Mouse (Mus musculus) small intestine, adult 2 months (tissue): ENCODE measurements around the gene Olfr1056. TPM values are rescaled to one million over a fixed set of nuclear protein-coding genes. Genes with fewer than 3 reads are reported as not detected.
"Not testable (repeated sequence)": the region's sequence is repeated elsewhere in the genome, so short reads cannot be mapped to it uniquely, and the experiment has no call there.

ENCODE experiments used
- H3K27ac ChIP-seq: fragments of 200-500 bp; 2 replicates; pipeline ENCODE4 v1.5.1; 2012; ENCODE audit warnings: low read depth, low read length, control low read depth, inconsistent platforms; ENCODE audit not compliant: insufficient read depth
- H3K27me3 ChIP-seq: fragments of 200-500 bp; 2 replicates; pipeline ENCODE4 v1.6.1; 2012; ENCODE audit warnings: mild to moderate bottlenecking, moderate library complexity, low read length, inconsistent platforms; ENCODE audit not compliant: control insufficient read depth, insufficient read depth
- H3K36me3 ChIP-seq: fragments of 200-500 bp; 2 replicates; pipeline ENCODE4 v1.6.1; 2012; ENCODE audit warnings: mild to moderate bottlenecking, low read length, control low read depth, inconsistent platforms; ENCODE audit not compliant: control insufficient read depth, insufficient read depth
- H3K4me1 ChIP-seq: fragments of 200-500 bp; 2 replicates; pipeline ENCODE4 v1.6.1; 2012; ENCODE audit warnings: low read length, inconsistent platforms, mixed read lengths; ENCODE audit not compliant: control insufficient read depth, insufficient read depth, insufficient read length
- H3K4me3 ChIP-seq: fragments of 200-500 bp; 2 replicates; pipeline ENCODE4 v1.5.1; 2012; ENCODE audit warnings: low read depth, mild to moderate bottlenecking, control low read depth, inconsistent platforms, low read length, moderate library complexity
- CTCF ChIP-seq: fragments of 200-500 bp; IDR thresholded peaks from 2 replicates; pipeline ENCODE4 v1.5.1; 2012; ENCODE audit warnings: low read depth, mild to moderate bottlenecking, control low read depth, inconsistent platforms, low read length, moderate library complexity, mixed read lengths; ENCODE audit not compliant: insufficient replicate concordance, insufficient read length; ENCODE audit errors: extremely low read depth
- POLR2A ChIP-seq: fragments of 200-500 bp; IDR thresholded peaks from 2 replicates; pipeline ENCODE4 v1.6.1; 2012; ENCODE audit warnings: low read depth, mild to moderate bottlenecking, control low read depth, inconsistent platforms, low read length, moderate library complexity
- WGBS: fragments of 180-500 bp; shearing (Covaris S2); methylation state at CpG from one replicate; pipeline ENCODE4 v1.1.7; 2018; 5-methylcytosine and 5-hydroxymethylcytosine counted together
- polyA plus RNA-seq: library from polyadenylated mRNA; depleted of rRNA; stranded (reverse); fragments of >200 nt; gene quantifications from 2 replicates; pipeline ENCODE4 v1.2.3, GENCODE M21; 2012; rRNA removed

Olfr1056 gene
- not detected in 2 replicates for polyA plus RNA-seq

- no peaks in the 10 kb centered on the region for H3K36me3 ChIP-seq
- no peak within 1 kb of the TSS for H3K4me3 ChIP-seq
- no peaks in the 10 kb centered on the region for H3K4me1 ChIP-seq
- H3K27me3 ChIP-seq, result no peaks in the 10 kb centered on the region
- TF ChIP-seq CTCF (no peak), POLR2A (no peak)
- H3K27ac ChIP-seq, result no peak within 1 kb of the TSS
Measured at GRCm38 (mm10) chr2:86362369-86362768, at the start of gene Olfr1056. Gene Olfr1056 (minus strand): TSS chr2:86362469.

- Histone ChIP-seq H3K4me1 (no peaks in the 10 kb centered on the region), H3K27me3 (no peaks in the 10 kb centered on the region), H3K27ac (no peak overlapping the region), H3K36me3 (no peaks in the 10 kb centered on the region), H3K4me3 (no peak overlapping the region)
- 67% methylated on average over 2 of the region's 2 CpGs for WGBS
- no peak for TF ChIP-seq POLR2A
- TF ChIP-seq CTCF, result no peak
Measured at GRCm38 (mm10) chr2:86395114-86395513, 32.8 kb upstream of the Olfr1056 start.

- not testable (repeated sequence) for H3K27ac ChIP-seq, H3K4me1 ChIP-seq, H3K4me3 ChIP-seq, H3K27me3 ChIP-seq, H3K36me3 ChIP-seq
Measured at GRCm38 (mm10) chr2:86388461-86388860, 26.2 kb upstream of the Olfr1056 start, which contains the start of gene Olfr1058. Gene Olfr1058 (minus strand): TSS chr2:86388561.

GRCm38 (mm10) chr2:86378293-86378692 lies 16.0 kb upstream of the Olfr1056 start, which contains the start of gene Olfr1057:
Gene Olfr1057 (minus strand): TSS chr2:86378393.
- Histone ChIP-seq H3K4me3 (no peak within 1 kb of the TSS), H3K27ac (no peak within 1 kb of the TSS), H3K4me1 (no peaks in the 10 kb centered on the region), H3K27me3 (no peaks in the 10 kb centered on the region), H3K36me3 (no peaks in the 10 kb centered on the region)
- no peak for TF ChIP-seq CTCF
- no peak for TF ChIP-seq POLR2A

GRCm38 (mm10) chr2:86366342-86366741 lies 4.1 kb upstream of the Olfr1056 start:
- H3K4me1 ChIP-seq, H3K36me3 ChIP-seq, H3K27ac ChIP-seq, H3K27me3 ChIP-seq, H3K4me3 ChIP-seq: not testable (repeated sequence)
- 86% methylated on average over 2 of the region's 6 CpGs for WGBS

GRCm38 (mm10) chr2:86351751-86352150 lies 10.5 kb downstream of the Olfr1056 start:
- H3K27ac ChIP-seq, H3K27me3 ChIP-seq, H3K36me3 ChIP-seq, H3K4me3 ChIP-seq, H3K4me1 ChIP-seq: not testable (repeated sequence)
- WGBS, result 86% methylated on average over 1 of the region's 1 CpGs

GRCm38 (mm10) chr2:86350184-86350583 lies 12.1 kb downstream of the Olfr1056 start, which contains the start of gene Olfr1055:
Gene Olfr1055 (minus strand): TSS chr2:86350284.
- no peaks in the 10 kb centered on the region for H3K27me3 ChIP-seq
- no peaks in the 10 kb centered on the region for H3K36me3 ChIP-seq
- no peak within 1 kb of the TSS for H3K27ac ChIP-seq
- H3K4me1 ChIP-seq, result no peaks in the 10 kb centered on the region
- no peak within 1 kb of the TSS for H3K4me3 ChIP-seq
- TF ChIP-seq POLR2A, result no peak
- no peak for TF ChIP-seq CTCF
- 91% methylated on average over 5 of the region's 5 CpGs for WGBS

GRCm38 (mm10) chr2:86335333-86335732 lies 26.9 kb downstream of the Olfr1056 start, which contains the start of gene Olfr1054:
Gene Olfr1054 (minus strand): TSS chr2:86335433.
- TF ChIP-seq CTCF, result no peak
- TF ChIP-seq POLR2A, result no peak

More at GRCm38 (mm10) chr2:86335333-86335732, 26.9 kb downstream of the Olfr1056 start, which contains the start of gene Olfr1054:
- Histone ChIP-seq H3K36me3 (no peaks in the 10 kb centered on the region), H3K4me3 (no peak within 1 kb of the TSS), H3K27ac (no peak within 1 kb of the TSS), H3K4me1 (no peaks in the 10 kb centered on the region), H3K27me3 (no peaks in the 10 kb centered on the region)
- WGBS, result 82% methylated on average over 3 of the region's 3 CpGs
